Mouse (Mus musculus) forebrain, embryonic 15.5 days (tissue): Measurements from ENCODE around the gene Rps6ka2. TPM values are rescaled to one million over a fixed set of nuclear protein-coding genes. Genes with fewer than 3 reads are reported as not detected.
A peak's percentile ranks its signal among the peaks of the same experiment; 100 is the strongest.

Experiments used
- ATAC-seq: fragments of 200-750 bp; cut with Nextera tagmentation; replicated peaks from 2 replicates; pipeline ENCODE4 v1.8.0; 2017; ENCODE audit warnings: mild to moderate bottlenecking, moderate TSS enrichment, moderate library complexity
- H3K27ac ChIP-seq: fragments of 300-500 bp; sonication (generic); replicated peaks from 2 replicates; pipeline ENCODE4 v1.5.1; 2015; ENCODE audit warnings: mild to moderate bottlenecking, inconsistent platforms
- H3K27me3 ChIP-seq: fragments of 300-500 bp; sonication (generic); 2 replicates; pipeline ENCODE4 v1.6.1; 2015; ENCODE audit warnings: inconsistent platforms
- H3K36me3 ChIP-seq: fragments of 300-500 bp; sonication (generic); 2 replicates; pipeline ENCODE4 v1.6.1; 2015; ENCODE audit warnings: mild to moderate bottlenecking, inconsistent platforms
- H3K4me1 ChIP-seq: fragments of 300-500 bp; sonication (generic); 2 replicates; pipeline ENCODE4 v1.6.1; 2015; ENCODE audit warnings: inconsistent platforms
- H3K4me2 ChIP-seq: fragments of 300-500 bp; sonication (generic); replicated peaks from 2 replicates; pipeline ENCODE4 v1.6.1; 2015; ENCODE audit warnings: mild to moderate bottlenecking, inconsistent platforms
- H3K4me3 ChIP-seq: fragments of 300-500 bp; sonication (generic); 2 replicates; pipeline ENCODE4 v1.5.1; 2015; ENCODE audit warnings: mild to moderate bottlenecking, inconsistent platforms
- H3K9ac ChIP-seq: fragments of 300-500 bp; sonication (generic); replicated peaks from 2 replicates; pipeline ENCODE4 v1.6.1; 2015; ENCODE audit warnings: mild to moderate bottlenecking, inconsistent platforms
- H3K9me3 ChIP-seq: fragments of 300-500 bp; sonication (generic); 2 replicates; pipeline ENCODE4 v1.6.1; 2016; ENCODE audit warnings: inconsistent platforms
- WGBS: fragments of 180-500 bp; shearing (Covaris S2); methylation state at CpG from one replicate; pipeline ENCODE4 v1.1.7; 2015; ENCODE audit warnings: mixed read lengths; 5-methylcytosine and 5-hydroxymethylcytosine counted together
- polyA plus RNA-seq: library from polyadenylated mRNA; unstranded; fragments of >200 nt; fragmentation: Nextera tagmentation; extraction: Ambion mirVana; gene quantifications from 2 replicates; pipeline ENCODE4 v1.2.1, GENCODE M21; 2015

Rps6ka2 gene
- polyA plus RNA-seq, 1 experiment from 2014 or later, result 23.0 TPM

GRCm38 (mm10) chr17:7146479-7146878 lies 23.4 kb upstream of the Rps6ka2 start:
- no peak for ATAC-seq
- 95% methylated on average over 7 of the region's 7 CpGs for WGBS
- no peak overlapping the region for H3K4me3 ChIP-seq
- no peaks in the 10 kb centered on the region for H3K27me3 ChIP-seq
- H3K9ac ChIP-seq, result no peak overlapping the region
- H3K27ac ChIP-seq, result no peak overlapping the region
- H3K9me3 ChIP-seq, result no peaks in the 10 kb centered on the region
- 0 out of 2 replicates have a peak, but pooled peaks cover 11% of the 10 kb centered on the region for H3K4me1 ChIP-seq
- H3K4me2 ChIP-seq, result no peak overlapping the region
- no peaks in the 10 kb centered on the region for H3K36me3 ChIP-seq

GRCm38 (mm10) chr17:7147920-7148321 lies 22.0 kb upstream of the Rps6ka2 start:
- ATAC-seq, result no peak
- H3K27me3 ChIP-seq, result no peaks in the 10 kb centered on the region

GRCm38 (mm10) chr17:7149328-7150195 lies 20.4 kb upstream of the Rps6ka2 start:
- Histone ChIP-seq H3K27ac (no peak overlapping the region), H3K4me2 (no peak overlapping the region), H3K27me3 (no peaks in the 10 kb centered on the region), H3K4me1 (0 out of 2 replicates have a peak, but pooled peaks cover 13% of the 10 kb centered on the region), H3K4me3 (no peak overlapping the region), H3K9ac (no peak overlapping the region), H3K9me3 (no peaks in the 10 kb centered on the region), H3K36me3 (no peaks in the 10 kb centered on the region)
- no peak for ATAC-seq
- WGBS, result 93% methylated on average over 11 of the region's 11 CpGs

More at GRCm38 (mm10) chr17:7147920-7148321, 22.0 kb upstream of the Rps6ka2 start:
- Histone ChIP-seq H3K4me3 (no peak overlapping the region), H3K9ac (no peak overlapping the region), H3K9me3 (no peaks in the 10 kb centered on the region), H3K27ac (no peak overlapping the region), H3K4me2 (no peak overlapping the region), H3K4me1 (0 out of 2 replicates have a peak, but pooled peaks cover 13% of the 10 kb centered on the region), H3K36me3 (no peaks in the 10 kb centered on the region)
- 59% methylated on average over 12 of the region's 12 CpGs for WGBS

GRCm38 (mm10) chr17:7151446-7152100 lies 18.3 kb upstream of the Rps6ka2 start:
- peak; percentile 32; the same call in 1 of the 2 replicates for ATAC-seq
- Histone ChIP-seq H3K4me3 (no peak overlapping the region), H3K9ac (no peak overlapping the region), H3K36me3 (no peaks in the 10 kb centered on the region), H3K27ac (0 out of 2 replicates have a peak overlapping the region, but pooled peaks have one; percentile 31), H3K27me3 (no peaks in the 10 kb centered on the region), H3K4me2 (no peak overlapping the region), H3K9me3 (no peaks in the 10 kb centered on the region), H3K4me1 (0 out of 2 replicates have a peak, but pooled peaks cover 9% of the 10 kb centered on the region)
- 61% methylated on average over 6 of the region's 6 CpGs for WGBS

- 0 out of 2 replicates have a peak, but pooled peaks cover 11% of the 10 kb centered on the region for H3K4me1 ChIP-seq
- no peaks in the 10 kb centered on the region for H3K9me3 ChIP-seq
- no peak overlapping the region for H3K4me3 ChIP-seq
- H3K4me2 ChIP-seq, result no peak overlapping the region
- no peak for ATAC-seq
- H3K36me3 ChIP-seq, result no peaks in the 10 kb centered on the region
- no peaks in the 10 kb centered on the region for H3K27me3 ChIP-seq
- no peak overlapping the region for H3K9ac ChIP-seq
- 90% methylated on average over 7 of the region's 7 CpGs for WGBS
- no peak overlapping the region for H3K27ac ChIP-seq
Measured at GRCm38 (mm10) chr17:7152662-7153061, 17.3 kb upstream of the Rps6ka2 start.

GRCm38 (mm10) chr17:7163955-7164354 lies 6.0 kb upstream of the Rps6ka2 start:
- no peak for ATAC-seq

GRCm38 (mm10) chr17:7165524-7165923 lies 4.4 kb upstream of the Rps6ka2 start:
- Histone ChIP-seq H3K4me2 (no peak overlapping the region), H3K4me1 (peaks cover 9% of the 10 kb centered on the region), H3K36me3 (no peaks in the 10 kb centered on the region), H3K4me3 (no peak overlapping the region), H3K9ac (no peak overlapping the region), H3K9me3 (no peaks in the 10 kb centered on the region), H3K27me3 (no peaks in the 10 kb centered on the region), H3K27ac (no peak overlapping the region)
- ATAC-seq, result no peak
- WGBS, result 95% methylated on average over 7 of the region's 7 CpGs

More at GRCm38 (mm10) chr17:7163955-7164354, 6.0 kb upstream of the Rps6ka2 start:
- Histone ChIP-seq H3K9ac (no peak overlapping the region), H3K27me3 (no peaks in the 10 kb centered on the region), H3K4me2 (no peak overlapping the region), H3K36me3 (no peaks in the 10 kb centered on the region), H3K9me3 (no peaks in the 10 kb centered on the region), H3K4me1 (peaks cover 3% of the 10 kb centered on the region), H3K4me3 (no peak overlapping the region), H3K27ac (no peak overlapping the region)
- 81% methylated on average over 3 of the region's 3 CpGs for WGBS

- Histone ChIP-seq H3K27ac (peak overlapping the region; percentile 90), H3K4me1 (peaks cover 25% of the 10 kb centered on the region), H3K9ac (peak overlapping the region; percentile 47), H3K4me3 (peak overlapping the region; percentile 87), H3K9me3 (no peaks in the 10 kb centered on the region), H3K27me3 (no peaks in the 10 kb centered on the region), H3K4me2 (peak overlapping the region; percentile 89), H3K36me3 (no peaks in the 10 kb centered on the region)
- WGBS, result 9% methylated on average over 15 of the region's 15 CpGs
- peak; percentile 55 for ATAC-seq
Measured at GRCm38 (mm10) chr17:7168961-7169626, 821 bp upstream of the Rps6ka2 start.

GRCm38 (mm10) chr17:7170304-7171295 lies 685 bp downstream of the Rps6ka2 start:
- peak overlapping the region; percentile 89 for H3K4me2 ChIP-seq
- H3K4me1 ChIP-seq, result peaks cover 25% of the 10 kb centered on the region
- WGBS, result 2% methylated on average over 43 of the region's 43 CpGs
- H3K27me3 ChIP-seq, result no peaks in the 10 kb centered on the region
- H3K36me3 ChIP-seq, result no peaks in the 10 kb centered on the region
- ATAC-seq, result no peak; the same call in 1 of the 2 replicates
- H3K9me3 ChIP-seq, result no peaks in the 10 kb centered on the region
- peak overlapping the region; percentile 87 for H3K4me3 ChIP-seq
- peak overlapping the region; percentile 83 for H3K27ac ChIP-seq
- H3K9ac ChIP-seq, result peak overlapping the region; percentile 85

GRCm38 (mm10) chr17:7173331-7174028 lies 3.6 kb downstream of the Rps6ka2 start:
- 74% methylated on average over 15 of the region's 15 CpGs for WGBS
- H3K36me3 ChIP-seq, result no peaks in the 10 kb centered on the region
- no peak overlapping the region for H3K9ac ChIP-seq
- H3K9me3 ChIP-seq, result no peaks in the 10 kb centered on the region
- H3K4me1 ChIP-seq, result peaks cover 25% of the 10 kb centered on the region
- ATAC-seq, result no peak
- H3K27ac ChIP-seq, result no peak overlapping the region
- no peak overlapping the region for H3K4me3 ChIP-seq
- no peaks in the 10 kb centered on the region for H3K27me3 ChIP-seq
- no peak overlapping the region for H3K4me2 ChIP-seq
